In genomic region chr5:124578633-124579317, GRCm38 (mm10) we compare ENCODE assay signal across 7 mouse cellular contexts. TPM values are rescaled to one million over a fixed set of nuclear protein-coding genes. Genes with fewer than 3 reads are reported as not detected.
DNase-seq lines count a peak whose midpoint lies in the region; ATAC-seq and TF ChIP-seq lines count a peak whose summit lies in the region.

Eif2b1 (minus strand) TSS chr5:124579131.
Gtf2h3 (plus strand) TSS chr5:124579140.

- H3K4me3 ChIP-seq in embryonic facial prominence, embryonic 10.5 days, result peak within 1 kb of the TSS; percentile 86
- peak within 1 kb of the TSS; percentile 75 for H3K4me3 ChIP-seq in intestine, postnatal 0 days (ENCODE audit: low read depth, low read length)
- peak within 1 kb of the TSS; percentile 71 for H3K4me3 ChIP-seq in midbrain, embryonic 12.5 days
- peak within 1 kb of the TSS; percentile 88 for H3K4me3 ChIP-seq in small intestine, adult 2 months (ENCODE audit: low read depth, low read length)

- intact Hi-C loops in left cerebral cortex, postnatal 4 days (cut with DNase I), result no loop called here

- peak within 1 kb of the TSS; percentile 73 for H3K9ac ChIP-seq in intestine, postnatal 0 days (ENCODE audit: low read depth, low read length)
- peak within 1 kb of the TSS; percentile 77 for H3K9ac ChIP-seq in midbrain, embryonic 12.5 days (replicated peaks)

- peak; percentile 39 for TF ChIP-seq CTCF in intestine, postnatal 0 days (IDR thresholded peaks at IDR 0.05; ENCODE audit: low read depth)
- no peak for TF ChIP-seq CTCF in small intestine, adult 2 months (IDR thresholded peaks at IDR 0.05; ENCODE audit: extremely low read depth, insufficient read length, insufficient replicate concordance, low read depth, low read length)

- WGBS in embryonic facial prominence, embryonic 10.5 days, result 1% methylated on average over 51 of the region's 51 CpGs
- WGBS in intestine, postnatal 0 days, result 1% methylated on average over 51 of the region's 51 CpGs
- WGBS in midbrain, embryonic 12.5 days, result 2% methylated on average over 51 of the region's 51 CpGs
- 1% methylated on average over 51 of the region's 51 CpGs for WGBS in small intestine, adult 2 months

- no peaks in the 10 kb centered on the region for H3K9me3 ChIP-seq in embryonic facial prominence, embryonic 10.5 days
- no peaks in the 10 kb centered on the region for H3K9me3 ChIP-seq in intestine, postnatal 0 days (ENCODE audit: control insufficient read depth)
- H3K9me3 ChIP-seq in midbrain, embryonic 12.5 days, result no peaks in the 10 kb centered on the region

- H3K4me2 ChIP-seq in intestine, postnatal 0 days (replicated peaks; ENCODE audit: low read depth), result peak within 1 kb of the TSS; percentile 87
- H3K4me2 ChIP-seq in midbrain, embryonic 12.5 days (replicated peaks), result peak within 1 kb of the TSS; percentile 87

- ATAC-seq in intestine, postnatal 0 days, result peak; percentile 90
- ATAC-seq in midbrain, embryonic 12.5 days (ENCODE audit: low FRiP score, low read depth), result peak; percentile 93

- no peaks in the 10 kb centered on the region for H3K27me3 ChIP-seq in embryonic facial prominence, embryonic 10.5 days (replicated peaks; ENCODE audit: low read depth, poor library complexity, severe bottlenecking)
- no peaks in the 10 kb centered on the region for H3K27me3 ChIP-seq in intestine, postnatal 0 days (replicated peaks; ENCODE audit: control insufficient read depth, insufficient read depth, low read length)
- H3K27me3 ChIP-seq in midbrain, embryonic 12.5 days, result no peaks in the 10 kb centered on the region
- no peaks in the 10 kb centered on the region for H3K27me3 ChIP-seq in small intestine, adult 2 months (ENCODE audit: control insufficient read depth, insufficient read depth, low read length)

- H3K27ac ChIP-seq in embryonic facial prominence, embryonic 10.5 days (replicated peaks), result peak within 1 kb of the TSS; percentile 79
- no peak within 1 kb of the TSS for H3K27ac ChIP-seq in intestine, postnatal 0 days (ENCODE audit: low read depth, low read length)
- H3K27ac ChIP-seq in midbrain, embryonic 12.5 days (replicated peaks), result no peak within 1 kb of the TSS
- H3K27ac ChIP-seq in small intestine, adult 2 months (ENCODE audit: insufficient read depth, low read depth, low read length), result peak within 1 kb of the TSS; percentile 24; the same call in 1 of the 2 replicates

- peak; percentile 97 for DNase-seq in adrenal gland, postnatal 10 days
- DNase-seq in embryonic facial prominence, embryonic 10.5 days (ENCODE audit: low spot score), result peak; percentile 95
- DNase-seq in gonadal fat pad, adult 2 months (ENCODE audit: low read depth), result peak; percentile 41
- peak; percentile 93 for DNase-seq in left cerebral cortex, postnatal 4 days

- peak; percentile 78 for TF ChIP-seq POLR2A in small intestine, adult 2 months (IDR thresholded peaks at IDR 0.05; ENCODE audit: low read depth, low read length)

- peaks cover 58% of the 10 kb centered on the region for H3K36me3 ChIP-seq in embryonic facial prominence, embryonic 10.5 days (replicated peaks)
- peaks cover 31% of the 10 kb centered on the region for H3K36me3 ChIP-seq in intestine, postnatal 0 days (ENCODE audit: control insufficient read depth, insufficient read depth)
- H3K36me3 ChIP-seq in midbrain, embryonic 12.5 days, result peaks cover 44% of the 10 kb centered on the region
- H3K36me3 ChIP-seq in small intestine, adult 2 months (ENCODE audit: control insufficient read depth, insufficient read depth, low read length), result peaks cover 25% of the 10 kb centered on the region

- H3K4me1 ChIP-seq in embryonic facial prominence, embryonic 10.5 days, result peaks cover 21% of the 10 kb centered on the region
- H3K4me1 ChIP-seq in intestine, postnatal 0 days (replicated peaks; ENCODE audit: control insufficient read depth, insufficient read depth, low read length), result 0 out of 2 replicates have a peak, but pooled peaks cover 3% of the 10 kb centered on the region
- H3K4me1 ChIP-seq in midbrain, embryonic 12.5 days, result peaks cover 26% of the 10 kb centered on the region
- peaks cover 7% of the 10 kb centered on the region; the same call in 1 of the 2 replicates for H3K4me1 ChIP-seq in small intestine, adult 2 months (ENCODE audit: control insufficient read depth, insufficient read depth, insufficient read length, low read length)

RNA-seq across cellular contexts. Expression of gene Eif2b1, which starts in this region (rescaled TPM):
- 10 to 100 TPM; 42.0 to 49.9 TPM for total RNA-seq in adrenal gland, postnatal 10 days (2021)
- 83.7 and 88.2 TPM in 2 replicates for polyA plus RNA-seq in embryonic facial prominence, embryonic 10.5 days (2016; fragmentation: Nextera tagmentation; extraction: Ambion mirVana)
- 23.7 and 29.9 TPM in 2 replicates for polyA plus RNA-seq in gonadal fat pad, adult 2 months (2012; rRNA removed)
- polyA plus RNA-seq in intestine, postnatal 0 days (2015; fragmentation: Nextera tagmentation; extraction: Ambion mirVana), result 37.3 and 39.0 TPM in 2 replicates
- total RNA-seq in left cerebral cortex, postnatal 4 days (2021), result 10 to 100 TPM; 44.4 to 46.9 TPM
- 71.2 and 75.7 TPM in 2 replicates for polyA plus RNA-seq in midbrain, embryonic 12.5 days (2016; fragmentation: Nextera tagmentation; extraction: Ambion mirVana)
- polyA plus RNA-seq in small intestine, adult 2 months (2012; rRNA removed), result 9.1 and 12.5 TPM in 2 replicates

RNA-seq across cellular contexts. Expression of gene Gtf2h3, which starts in this region (rescaled TPM):
- total RNA-seq in adrenal gland, postnatal 10 days (2021), result 10 to 100 TPM; 35.3 to 36.8 TPM
- 114 TPM in 2 replicates for polyA plus RNA-seq in embryonic facial prominence, embryonic 10.5 days (2016; fragmentation: Nextera tagmentation; extraction: Ambion mirVana)
- 43.2 and 47.4 TPM in 2 replicates for polyA plus RNA-seq in gonadal fat pad, adult 2 months (2012; rRNA removed)
- polyA plus RNA-seq in intestine, postnatal 0 days (2015; fragmentation: Nextera tagmentation; extraction: Ambion mirVana), result 15.9 and 17.3 TPM in 2 replicates
- 10 to 100 TPM; 36.3 to 37.1 TPM for total RNA-seq in left cerebral cortex, postnatal 4 days (2021)
- polyA plus RNA-seq in midbrain, embryonic 12.5 days (2016; fragmentation: Nextera tagmentation; extraction: Ambion mirVana), result 72.4 and 74.3 TPM in 2 replicates
- 8.5 and 20.0 TPM in 2 replicates for polyA plus RNA-seq in small intestine, adult 2 months (2012; rRNA removed)

Comparison
In these comparisons a context has a peak if more than half of its experiments do, and no peak if none do; other contexts are left out.
1. DNase-seq: peak in every context shown above with its lines; median percentile 97 in adrenal gland, postnatal 10 days; 95 in embryonic facial prominence, embryonic 10.5 days; 93 in left cerebral cortex, postnatal 4 days; 41 in gonadal fat pad, adult 2 months.
2. H3K27ac ChIP-seq: peak in embryonic facial prominence, embryonic 10.5 days (single experiment) and small intestine, adult 2 months (single experiment); none in intestine, postnatal 0 days (single experiment) and midbrain, embryonic 12.5 days (single experiment).
3. Peak in every context shown above with its lines, with median percentiles within 50 percentile points of each other: H3K4me3 ChIP-seq.